ENCODE assay signal across 10 mouse cellular contexts in genomic region chr1:179592972-179593371, GRCm38 (mm10). TPM values are rescaled to one million over a fixed set of nuclear protein-coding genes. Genes with fewer than 3 reads are reported as not detected.
DNase-seq lines count a peak whose midpoint lies in the region; ATAC-seq and TF ChIP-seq lines count a peak whose summit lies in the region.
"Had no signal": no experiment of that assay in that cellular context is flagged by ENCODE, and none has a peak within 500 bp of the region (broad histone marks: within the 10 kb centered on the region; RNA-seq: fewer than 3 reads in every experiment).

No protein-coding gene starts in this region.

- H3K27ac ChIP-seq in hindbrain, postnatal 0 days: no peak overlapping the region
- H3K27ac ChIP-seq in hindbrain, embryonic 10.5 days: no peak overlapping the region
- no peak overlapping the region for H3K27ac ChIP-seq in thymus, adult 2 months (ENCODE audit: control insufficient read depth, insufficient read depth, low read length)
- no peak overlapping the region for H3K27ac ChIP-seq in cortical plate, adult 2 months (ENCODE audit: insufficient read depth, low read length)
- H3K27ac ChIP-seq: hindbrain, embryonic 13.5 days had no signal

- no peaks in the 10 kb centered on the region for H3K4me1 ChIP-seq in hindbrain, postnatal 0 days (ENCODE audit: insufficient read depth, low read length)
- no peaks in the 10 kb centered on the region for H3K4me1 ChIP-seq in hindbrain, embryonic 10.5 days (replicated peaks)
- peaks cover 7% of the 10 kb centered on the region for H3K4me1 ChIP-seq in thymus, adult 2 months (replicated peaks; ENCODE audit: control insufficient read depth, insufficient read depth, low read length)
- peaks cover 6% of the 10 kb centered on the region; the same call in 1 of the 2 replicates for H3K4me1 ChIP-seq in cortical plate, adult 2 months (ENCODE audit: control insufficient read depth, insufficient read depth, low read length)

- TF ChIP-seq POLR2A in thymus, adult 2 months (IDR thresholded peaks at IDR 0.05; ENCODE audit: control insufficient read depth, extremely low read depth, insufficient read depth, low read length, poor library complexity): no peak
- no peak for TF ChIP-seq POLR2A in cortical plate, adult 2 months (IDR thresholded peaks at IDR 0.05; ENCODE audit: extremely low read depth, insufficient read depth, low read length)

- no peak overlapping the region for H3K4me2 ChIP-seq in hindbrain, postnatal 0 days (ENCODE audit: low read depth, low read length)
- H3K4me2 ChIP-seq: hindbrain, embryonic 13.5 days had no signal

- H3K9ac ChIP-seq in hindbrain, postnatal 0 days (replicated peaks; ENCODE audit: low read length): no peak overlapping the region
- H3K9ac ChIP-seq: hindbrain, embryonic 13.5 days had no signal

- no peak for DNase-seq in hindbrain, postnatal 0 days (ENCODE audit: low spot score)
- no peak for DNase-seq in hindbrain, embryonic 10.5 days (ENCODE audit: low spot score)
- DNase-seq in thymus, adult 2 months: peak; percentile 24
- DNase-seq in thymus, postnatal 25 days: no peak
- DNase-seq in yolk sac, embryonic 10.5 days (ENCODE audit: low spot score): peak; percentile 52
- no peak for DNase-seq in right cerebral cortex, adult 18-20 months
- DNase-seq: midbrain, embryonic 14.5 days had no signal

- H3K36me3 ChIP-seq in hindbrain, postnatal 0 days (ENCODE audit: insufficient read depth, low read length): no peaks in the 10 kb centered on the region
- peaks cover 14% of the 10 kb centered on the region; the same call in 1 of the 2 replicates for H3K36me3 ChIP-seq in hindbrain, embryonic 10.5 days
- 0 out of 2 replicates have a peak, but pooled peaks cover 5% of the 10 kb centered on the region for H3K36me3 ChIP-seq in thymus, adult 2 months (ENCODE audit: control insufficient read depth, insufficient read depth, low read length)

- H3K27me3 ChIP-seq in hindbrain, postnatal 0 days (ENCODE audit: insufficient read depth, low read length): no peaks in the 10 kb centered on the region
- H3K27me3 ChIP-seq in hindbrain, embryonic 10.5 days (ENCODE audit: insufficient read depth, poor library complexity, severe bottlenecking): no peaks in the 10 kb centered on the region
- H3K27me3 ChIP-seq in thymus, adult 2 months (ENCODE audit: control insufficient read depth, insufficient read depth, low read length): no peaks in the 10 kb centered on the region
- H3K27me3 ChIP-seq: hindbrain, embryonic 13.5 days had no signal

- peak; percentile 43; the same call in 1 of the 2 replicates for TF ChIP-seq CTCF in hindbrain, postnatal 0 days (IDR thresholded peaks at IDR 0.05; ENCODE audit: low read depth)
- no peak for TF ChIP-seq CTCF in thymus, adult 2 months (IDR thresholded peaks at IDR 0.05; ENCODE audit: borderline replicate concordance, control insufficient read depth, extremely low read depth, insufficient read depth, low read length, poor library complexity)
- TF ChIP-seq CTCF in cortical plate, adult 2 months (IDR thresholded peaks at IDR 0.05; ENCODE audit: extremely low read depth, insufficient read depth, low read length): peak; percentile 23; the same call in 1 of the 2 replicates

- H3K4me3 ChIP-seq in hindbrain, postnatal 0 days (ENCODE audit: low read length): no peak overlapping the region
- H3K4me3 ChIP-seq in hindbrain, embryonic 10.5 days: no peak overlapping the region
- no peak overlapping the region for H3K4me3 ChIP-seq in thymus, adult 2 months (ENCODE audit: control insufficient read depth, insufficient read depth, low read length)
- no peak overlapping the region for H3K4me3 ChIP-seq in cortical plate, adult 2 months (ENCODE audit: insufficient read depth, low read length)
- H3K4me3 ChIP-seq: hindbrain, embryonic 13.5 days had no signal

- no peak for ATAC-seq in hindbrain, postnatal 0 days
- ATAC-seq in erythroid progenitor cell, adult 5-6 weeks (replicated peaks; ENCODE audit: low FRiP score, poor library complexity, severe bottlenecking): no peak

- H3K9me3 ChIP-seq in hindbrain, postnatal 0 days (ENCODE audit: low read length): no peaks in the 10 kb centered on the region
- H3K9me3 ChIP-seq in hindbrain, embryonic 10.5 days: no peaks in the 10 kb centered on the region
- H3K9me3 ChIP-seq: hindbrain, embryonic 13.5 days had no signal

- WGBS in hindbrain, postnatal 0 days: 72% methylated on average over 7 of the region's 7 CpGs
- 72% methylated on average over 7 of the region's 7 CpGs for WGBS in hindbrain, embryonic 10.5 days
- WGBS in thymus, adult 2 months: 96% methylated on average over 7 of the region's 7 CpGs

RNA-seq across cellular contexts. Expression of gene Cnst, which starts 46.8 kb away (rescaled TPM):
- 30.2 and 32.1 TPM in 2 replicates for total RNA-seq in hindbrain, postnatal 0 days (2014; rRNA removed)
- 16.2 and 16.3 TPM in 2 replicates for polyA plus RNA-seq in hindbrain, postnatal 0 days (2015; fragmentation: Nextera tagmentation; extraction: Ambion mirVana)
- 21.4 and 21.6 TPM in 2 replicates for polyA plus RNA-seq in hindbrain, embryonic 10.5 days (2016; fragmentation: Nextera tagmentation; extraction: Ambion mirVana)
- 28.3 and 28.7 TPM in 2 replicates for polyA plus RNA-seq in thymus, adult 2 months (2012; rRNA removed)
- 21.8 and 25.8 TPM in 2 replicates for polyA plus RNA-seq in cortical plate, adult 2 months (2012; rRNA removed)
- total RNA-seq in erythroid progenitor cell, adult 5-6 weeks (2015; ENCODE audit: low replicate concordance): 33.2 and 37.3 TPM in 2 replicates
- total RNA-seq in erythroid progenitor cell, adult 5-6 weeks (2017; ENCODE audit: low replicate concordance): 37.8 and 44.5 TPM in 2 replicates

RNA-seq across cellular contexts. Expression of gene Tfb2m, which starts 46.9 kb away (rescaled TPM):
- total RNA-seq in hindbrain, postnatal 0 days (2014; rRNA removed): 9.2 and 20.2 TPM in 2 replicates
- polyA plus RNA-seq in hindbrain, postnatal 0 days (2015; fragmentation: Nextera tagmentation; extraction: Ambion mirVana): 30.5 and 35.3 TPM in 2 replicates
- polyA plus RNA-seq in hindbrain, embryonic 10.5 days (2016; fragmentation: Nextera tagmentation; extraction: Ambion mirVana): 18.2 and 22.0 TPM in 2 replicates
- polyA plus RNA-seq in thymus, adult 2 months (2012; rRNA removed): 10.8 and 10.9 TPM in 2 replicates
- polyA plus RNA-seq in cortical plate, adult 2 months (2012; rRNA removed): 20.6 and 21.7 TPM in 2 replicates
- 9.2 and 31.4 TPM in 2 replicates for total RNA-seq in erythroid progenitor cell, adult 5-6 weeks (2015; ENCODE audit: low replicate concordance)
- 7.9 and 13.0 TPM in 2 replicates for total RNA-seq in erythroid progenitor cell, adult 5-6 weeks (2017; ENCODE audit: low replicate concordance)

Comparison
In these comparisons a context has a peak if more than half of its experiments do, and no peak if none do; other contexts are left out.
1. DNase-seq: peak in thymus, adult 2 months (single experiment) and yolk sac, embryonic 10.5 days (single experiment); none in hindbrain, postnatal 0 days (single experiment), hindbrain, embryonic 10.5 days (single experiment), thymus, postnatal 25 days (single experiment) and right cerebral cortex, adult 18-20 months (single experiment).